Mouse (Mus musculus): ENCODE measurements around the gene Prep. TPM values are rescaled to one million over a fixed set of nuclear protein-coding genes. Genes with fewer than 3 reads are reported as not detected.

Prep gene
- 6.6 and 7.1 TPM in 2 replicates for polyA plus RNA-seq (2012; rRNA removed)

GRCm38 (mm10) chr10:45066931-45067308 is at the start of gene Prep:
Gene Prep (plus strand): TSS chr10:45067203.
- TF ChIP-seq CTCF (IDR thresholded peaks at IDR 0.05; ENCODE audit: extremely low read depth, insufficient read depth, low read length), result no peak
- 0 out of 2 replicates have a peak, but pooled peaks have one; percentile 35 for TF ChIP-seq POLR2A (IDR thresholded peaks at IDR 0.05; ENCODE audit: extremely low read depth, insufficient read depth, low read length)
- Histone ChIP-seq H3K4me3 (ENCODE audit: insufficient read depth, low read length) (peak within 1 kb of the TSS; percentile 91), H3K27ac (ENCODE audit: insufficient read depth, low read length) (peak within 1 kb of the TSS; percentile 18; the same call in 1 of the 2 replicates), H3K4me1 (ENCODE audit: control insufficient read depth, insufficient read depth, low read length) (peaks cover 1% of the 10 kb centered on the region; the same call in 1 of the 2 replicates)

- Histone ChIP-seq H3K4me1 (ENCODE audit: control insufficient read depth, insufficient read depth, low read length) (no peaks in the 10 kb centered on the region), H3K4me3 (ENCODE audit: insufficient read depth, low read length) (no peak overlapping the region), H3K27ac (ENCODE audit: insufficient read depth, low read length) (no peak overlapping the region)
- TF ChIP-seq POLR2A (IDR thresholded peaks at IDR 0.05; ENCODE audit: extremely low read depth, insufficient read depth, low read length), result no peak
- no peak for TF ChIP-seq CTCF (IDR thresholded peaks at IDR 0.05; ENCODE audit: extremely low read depth, insufficient read depth, low read length)
These were observed 49.7 kb upstream of the Prep start for GRCm38 (mm10) chr10:45017352-45017751.

- Histone ChIP-seq H3K27ac (ENCODE audit: insufficient read depth, low read length) (no peak overlapping the region), H3K4me3 (ENCODE audit: insufficient read depth, low read length) (no peak overlapping the region), H3K4me1 (ENCODE audit: control insufficient read depth, insufficient read depth, low read length) (no peaks in the 10 kb centered on the region)
- TF ChIP-seq POLR2A (IDR thresholded peaks at IDR 0.05; ENCODE audit: extremely low read depth, insufficient read depth, low read length) (no peak), CTCF (IDR thresholded peaks at IDR 0.05; ENCODE audit: extremely low read depth, insufficient read depth, low read length) (no peak)
These were observed 49.2 kb upstream of the Prep start for GRCm38 (mm10) chr10:45017851-45018250.

GRCm38 (mm10) chr10:45019418-45019817 is 47.6 kb upstream of the Prep start:
- Histone ChIP-seq H3K4me1 (ENCODE audit: control insufficient read depth, insufficient read depth, low read length) (no peaks in the 10 kb centered on the region), H3K27ac (ENCODE audit: insufficient read depth, low read length) (no peak overlapping the region), H3K4me3 (ENCODE audit: insufficient read depth, low read length) (no peak overlapping the region)
- no peak for TF ChIP-seq POLR2A (IDR thresholded peaks at IDR 0.05; ENCODE audit: extremely low read depth, insufficient read depth, low read length)
- TF ChIP-seq CTCF (IDR thresholded peaks at IDR 0.05; ENCODE audit: extremely low read depth, insufficient read depth, low read length), result no peak

GRCm38 (mm10) chr10:45019849-45020248 is 47.2 kb upstream of the Prep start:
- Histone ChIP-seq H3K4me1 (ENCODE audit: control insufficient read depth, insufficient read depth, low read length) (no peaks in the 10 kb centered on the region), H3K27ac (ENCODE audit: insufficient read depth, low read length) (no peak overlapping the region), H3K4me3 (ENCODE audit: insufficient read depth, low read length) (no peak overlapping the region)
- TF ChIP-seq CTCF (IDR thresholded peaks at IDR 0.05; ENCODE audit: extremely low read depth, insufficient read depth, low read length) (no peak), POLR2A (IDR thresholded peaks at IDR 0.05; ENCODE audit: extremely low read depth, insufficient read depth, low read length) (no peak)

GRCm38 (mm10) chr10:45020291-45020690 is 46.7 kb upstream of the Prep start:
- Histone ChIP-seq H3K4me3 (ENCODE audit: insufficient read depth, low read length) (no peak overlapping the region), H3K4me1 (ENCODE audit: control insufficient read depth, insufficient read depth, low read length) (no peaks in the 10 kb centered on the region), H3K27ac (ENCODE audit: insufficient read depth, low read length) (no peak overlapping the region)
- TF ChIP-seq CTCF (IDR thresholded peaks at IDR 0.05; ENCODE audit: extremely low read depth, insufficient read depth, low read length), result no peak
- TF ChIP-seq POLR2A (IDR thresholded peaks at IDR 0.05; ENCODE audit: extremely low read depth, insufficient read depth, low read length), result no peak

- no peak overlapping the region for H3K4me3 ChIP-seq (ENCODE audit: insufficient read depth, low read length)
- TF ChIP-seq POLR2A (IDR thresholded peaks at IDR 0.05; ENCODE audit: extremely low read depth, insufficient read depth, low read length), result no peak
- TF ChIP-seq CTCF (IDR thresholded peaks at IDR 0.05; ENCODE audit: extremely low read depth, insufficient read depth, low read length), result no peak
- H3K4me1 ChIP-seq (ENCODE audit: control insufficient read depth, insufficient read depth, low read length), result no peaks in the 10 kb centered on the region
- no peak overlapping the region for H3K27ac ChIP-seq (ENCODE audit: insufficient read depth, low read length)
These were observed 41.8 kb upstream of the Prep start for GRCm38 (mm10) chr10:45025184-45025583.

GRCm38 (mm10) chr10:45026935-45027334 is 40.1 kb upstream of the Prep start:
- TF ChIP-seq POLR2A (IDR thresholded peaks at IDR 0.05; ENCODE audit: extremely low read depth, insufficient read depth, low read length) (no peak), CTCF (IDR thresholded peaks at IDR 0.05; ENCODE audit: extremely low read depth, insufficient read depth, low read length) (no peak)
- H3K4me3 ChIP-seq (ENCODE audit: insufficient read depth, low read length), result no peak overlapping the region
- H3K4me1 ChIP-seq (ENCODE audit: control insufficient read depth, insufficient read depth, low read length), result no peaks in the 10 kb centered on the region
- H3K27ac ChIP-seq (ENCODE audit: insufficient read depth, low read length), result no peak overlapping the region

GRCm38 (mm10) chr10:45045268-45045928 is 21.6 kb upstream of the Prep start:
- no peak overlapping the region for H3K4me3 ChIP-seq (ENCODE audit: insufficient read depth, low read length)
- H3K4me1 ChIP-seq (ENCODE audit: control insufficient read depth, insufficient read depth, low read length), result no peaks in the 10 kb centered on the region
- TF ChIP-seq POLR2A (IDR thresholded peaks at IDR 0.05; ENCODE audit: extremely low read depth, insufficient read depth, low read length) (no peak), CTCF (IDR thresholded peaks at IDR 0.05; ENCODE audit: extremely low read depth, insufficient read depth, low read length) (peak; percentile 79)
- H3K27ac ChIP-seq (ENCODE audit: insufficient read depth, low read length), result no peak overlapping the region

- Histone ChIP-seq H3K4me3 (ENCODE audit: insufficient read depth, low read length) (no peak overlapping the region), H3K27ac (ENCODE audit: insufficient read depth, low read length) (no peak overlapping the region), H3K4me1 (ENCODE audit: control insufficient read depth, insufficient read depth, low read length) (no peaks in the 10 kb centered on the region)
- no peak for TF ChIP-seq CTCF (IDR thresholded peaks at IDR 0.05; ENCODE audit: extremely low read depth, insufficient read depth, low read length)
- no peak for TF ChIP-seq POLR2A (IDR thresholded peaks at IDR 0.05; ENCODE audit: extremely low read depth, insufficient read depth, low read length)
These were observed 18.8 kb upstream of the Prep start for GRCm38 (mm10) chr10:45048158-45048557.
